Mouse (Mus musculus) liver, postnatal 0 days (tissue): Measurements from ENCODE around the gene Sgo1. TPM values are rescaled to one million over a fixed set of nuclear protein-coding genes. Genes with fewer than 3 reads are reported as not detected.
"Not testable (repeated sequence)": the region's sequence is repeated elsewhere in the genome, so short reads cannot be mapped to it uniquely, and the experiment has no call there.

Experiments used
- ATAC-seq: fragments of 200-750 bp; cut with Nextera tagmentation; 2 replicates; pipeline ENCODE4 v1.8.0; 2017; ENCODE audit warnings: mild to moderate bottlenecking, moderate library complexity
- DNase-seq: peaks from one replicate; pipeline ENCODE4 v3.0.0-alpha.2; 2016
- H3K27ac ChIP-seq: fragments of 300-500 bp; sonication (generic); 2 replicates; pipeline ENCODE4 v1.5.1; 2014; ENCODE audit warnings: antibody characterized with exemption, moderate library complexity, mild to moderate bottlenecking, low read depth
- H3K27me3 ChIP-seq: fragments of 300-500 bp; sonication (generic); 2 replicates; pipeline ENCODE4 v1.6.1; 2014; ENCODE audit warnings: low read length, control low read depth, mixed read lengths; ENCODE audit not compliant: insufficient read depth
- H3K36me3 ChIP-seq: fragments of 300-500 bp; sonication (generic); replicated peaks from 2 replicates; pipeline ENCODE4 v1.6.1; 2014; ENCODE audit warnings: mild to moderate bottlenecking, control low read depth, low read length, moderate library complexity, mixed read lengths; ENCODE audit not compliant: insufficient read depth
- H3K4me1 ChIP-seq: fragments of 300-500 bp; sonication (generic); 2 replicates; pipeline ENCODE4 v1.6.1; 2014; ENCODE audit warnings: antibody characterized with exemption, mild to moderate bottlenecking, control low read depth; ENCODE audit not compliant: insufficient read depth
- H3K4me2 ChIP-seq: fragments of 300-500 bp; sonication (generic); 2 replicates; pipeline ENCODE4 v1.6.1; 2014; ENCODE audit warnings: low read depth, mild to moderate bottlenecking, low read length, moderate library complexity, mixed read lengths
- H3K4me3 ChIP-seq: fragments of 300-500 bp; sonication (generic); 2 replicates; pipeline ENCODE4 v1.5.1; 2014; ENCODE audit warnings: low read depth, low read length
- H3K9ac ChIP-seq: fragments of 300-500 bp; sonication (generic); replicated peaks from 2 replicates; pipeline ENCODE4 v1.6.1; 2014; ENCODE audit warnings: mild to moderate bottlenecking, moderate library complexity
- H3K9me3 ChIP-seq: fragments of 300-500 bp; sonication (generic); 2 replicates; pipeline ENCODE4 v1.6.1; 2016; ENCODE audit warnings: mild to moderate bottlenecking, control low read depth, low read length, mixed read lengths
- CTCF ChIP-seq: sonication (generic); IDR thresholded peaks from 2 replicates; pipeline ENCODE4 v1.5.1; 2016; ENCODE audit warnings: antibody characterized with exemption, low read depth
- EP300 ChIP-seq: IDR thresholded peaks from 2 replicates; pipeline ENCODE4 v1.6.1; 2016; ENCODE audit warnings: antibody characterized with exemption, low read depth, mild to moderate bottlenecking
- WGBS: fragments of 180-500 bp; shearing (Covaris S2); extraction: QIAGEN DNeasy Blood & Tissue Kit; methylation state at CpG from one replicate; pipeline ENCODE4 v1.1.7; 2014; ENCODE audit not compliant: insufficient replicate concordance; 5-methylcytosine and 5-hydroxymethylcytosine counted together
- polyA plus RNA-seq: library from polyadenylated mRNA; unstranded; fragments of >200 nt; fragmentation: Nextera tagmentation; extraction: Ambion mirVana; gene quantifications from 2 replicates; pipeline ENCODE4 v1.2.1, GENCODE M21; 2015

Sgo1 gene
- 21.4 and 24.6 TPM in 2 replicates for polyA plus RNA-seq

- under 1% methylated on average over 78 of the region's 78 CpGs for WGBS
- TF ChIP-seq EP300 (no peak), CTCF (peak; percentile 80)
- Histone ChIP-seq H3K4me3 (peak within 1 kb of the TSS; percentile 78), H3K27me3 (no peaks in the 10 kb centered on the region), H3K9ac (peak within 1 kb of the TSS; percentile 89), H3K4me1 (peaks cover 5% of the 10 kb centered on the region), H3K36me3 (peaks cover 21% of the 10 kb centered on the region), H3K4me2 (peak within 1 kb of the TSS; percentile 92), H3K9me3 (no peaks in the 10 kb centered on the region), H3K27ac (peak within 1 kb of the TSS; percentile 99)
- DNase-seq = peak; percentile 99
- peak; percentile 99 for ATAC-seq
These were observed at the start of gene Sgo1 for GRCm38 (mm10) chr17:53688877-53689802. TSS of gene Sgo1 (minus strand) at chr17:53689333.

- WGBS = 82% methylated on average over 3 of the region's 3 CpGs
- not testable (repeated sequence) for ATAC-seq
These were observed 29.8 kb upstream of the Sgo1 start for GRCm38 (mm10) chr17:53718916-53719315.

GRCm38 (mm10) chr17:53718474-53718873 is 29.3 kb upstream of the Sgo1 start:
- Histone ChIP-seq H3K36me3 (no peaks in the 10 kb centered on the region), H3K27ac (no peak overlapping the region), H3K4me3 (no peak overlapping the region), H3K9me3 (no peaks in the 10 kb centered on the region), H3K4me2 (no peak overlapping the region), H3K27me3 (no peaks in the 10 kb centered on the region), H3K9ac (no peak overlapping the region), H3K4me1 (no peaks in the 10 kb centered on the region)
- WGBS = 45% methylated on average over 1 of the region's 1 CpGs
- DNase-seq (no peak), ATAC-seq (no peak)
- TF ChIP-seq EP300 (no peak), CTCF (no peak)

More at GRCm38 (mm10) chr17:53718916-53719315, 29.8 kb upstream of the Sgo1 start:
- DNase-seq, H3K27me3 ChIP-seq, H3K4me1 ChIP-seq, H3K4me3 ChIP-seq, H3K4me2 ChIP-seq, H3K27ac ChIP-seq, H3K36me3 ChIP-seq, H3K9me3 ChIP-seq, H3K9ac ChIP-seq: not testable (repeated sequence)

DNA sequence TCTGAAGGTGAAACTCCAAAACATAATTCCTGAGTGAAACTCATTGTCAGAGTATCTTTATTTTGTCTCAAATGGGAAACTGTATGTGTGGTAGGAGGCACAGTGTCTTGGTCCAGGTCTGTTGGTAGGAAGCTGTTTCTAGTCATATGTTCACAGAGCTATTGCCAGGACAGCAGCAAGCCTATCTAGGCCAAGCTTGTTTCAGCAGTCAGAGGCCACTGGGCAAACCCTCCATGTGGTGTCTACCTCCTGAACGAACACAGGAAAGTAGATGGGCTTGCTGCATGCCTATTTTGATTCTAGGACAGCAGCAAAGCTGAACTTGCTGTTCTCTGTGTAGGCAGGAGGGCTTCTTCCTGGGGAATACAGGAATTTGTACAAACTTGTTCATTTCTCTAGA is 26.0 kb upstream of the Sgo1 start:
- not testable (repeated sequence) for H3K36me3 ChIP-seq, H3K27me3 ChIP-seq, H3K4me2 ChIP-seq, H3K9me3 ChIP-seq, ATAC-seq, H3K4me1 ChIP-seq, H3K27ac ChIP-seq, H3K4me3 ChIP-seq, DNase-seq, H3K9ac ChIP-seq
- 60% methylated on average over 1 of the region's 1 CpGs for WGBS

GRCm38 (mm10) chr17:53714453-53714852 is 25.3 kb upstream of the Sgo1 start:
- no peak for ATAC-seq

DNA sequence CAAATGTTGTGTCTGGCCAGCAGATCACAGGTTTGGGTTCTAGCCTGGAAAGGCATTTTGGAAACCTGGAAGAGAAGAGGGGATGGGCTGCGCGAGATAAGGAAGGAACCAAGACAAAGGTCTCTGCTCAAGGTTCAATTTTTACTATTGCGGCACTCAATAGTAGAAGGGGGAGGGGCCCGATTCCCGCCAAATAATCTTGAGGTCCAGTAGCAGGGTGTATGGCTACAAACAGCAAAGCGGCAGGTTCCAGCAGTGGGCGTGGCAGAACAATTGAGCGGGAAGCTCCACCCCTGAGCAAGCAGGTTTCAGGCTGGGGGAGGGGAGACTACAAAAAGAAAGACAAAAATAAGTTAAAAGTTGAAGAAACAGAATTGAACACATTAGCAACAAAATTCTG is 8.4 kb upstream of the Sgo1 start:
- 89% methylated on average over 8 of the region's 8 CpGs for WGBS
- not testable (repeated sequence) for H3K36me3 ChIP-seq, H3K4me2 ChIP-seq, H3K4me1 ChIP-seq, H3K27ac ChIP-seq, H3K27me3 ChIP-seq, H3K9ac ChIP-seq, ATAC-seq, H3K9me3 ChIP-seq, H3K4me3 ChIP-seq, DNase-seq

More at GRCm38 (mm10) chr17:53714453-53714852, 25.3 kb upstream of the Sgo1 start:
- Histone ChIP-seq H3K4me3 (no peak overlapping the region), H3K9ac (no peak overlapping the region), H3K9me3 (no peaks in the 10 kb centered on the region), H3K4me2 (no peak overlapping the region), H3K36me3 (no peaks in the 10 kb centered on the region), H3K4me1 (no peaks in the 10 kb centered on the region), H3K27ac (no peak overlapping the region), H3K27me3 (no peaks in the 10 kb centered on the region)
- DNase-seq = no peak
- TF ChIP-seq EP300 (no peak), CTCF (no peak)
- 44% methylated on average over 1 of the region's 1 CpGs for WGBS
